Mouse (Mus musculus) MEL (cell line): ENCODE data around the gene Sost. TPM values are rescaled to one million over a fixed set of nuclear protein-coding genes. Genes with fewer than 3 reads are reported as not detected.
A peak's percentile ranks its signal among the peaks of the same experiment; 100 is the strongest.

Experiments
- DNase-seq: peaks from one replicate; pipeline ENCODE4 v3.0.0; 2011; ENCODE audit warnings: low read depth, low spot score
- H3K27ac ChIP-seq: 2 replicates; pipeline ENCODE4 v1.5.1; 2012; ENCODE audit warnings: low read depth, mild to moderate bottlenecking, control low read depth, low read length, moderate library complexity; ENCODE audit not compliant: control insufficient read depth
- H3K27me3 ChIP-seq, 2 experiments: fragments of 150-350 bp in 1 of 2; sonication (generic) in 1 of 2; 2 replicates each; pipeline ENCODE4 v1.6.1; 2012; ENCODE audit warnings: low read length in 2 of 2, mild to moderate bottlenecking in 2 of 2, improper control_type of control experiment in 1 of 2, moderate library complexity in 1 of 2; ENCODE audit not compliant: insufficient read depth in 2 of 2, control insufficient read depth in 1 of 2
- H3K36me3 ChIP-seq, 2 experiments: 2 replicates each; pipeline ENCODE4 v1.6.1; 2012 to 2014; ENCODE audit warnings: low read length in 2 of 2, improper control_type of control experiment in 1 of 2, inconsistent platforms in 1 of 2, mild to moderate bottlenecking in 1 of 2; ENCODE audit not compliant: insufficient read depth in 2 of 2, control insufficient read depth in 1 of 2
- H3K4me1 ChIP-seq, 2 experiments: fragments of 150-350 bp in 1 of 2; sonication (generic) in 1 of 2; 2 replicates each; pipeline ENCODE4 v1.6.1; 2012; ENCODE audit warnings: low read length in 2 of 2, improper control_type of control experiment in 1 of 2, mild to moderate bottlenecking in 1 of 2; ENCODE audit not compliant: insufficient read depth in 2 of 2, control insufficient read depth in 1 of 2
- H3K4me3 ChIP-seq, 2 experiments: fragments of 150-350 bp in 1 of 2; sonication (generic) in 1 of 2; 2 replicates each; pipeline ENCODE4 v1.5.1; 2012; ENCODE audit warnings: low read depth in 2 of 2, low read length in 2 of 2, mild to moderate bottlenecking in 2 of 2, moderate library complexity in 2 of 2, control low read depth in 1 of 2, improper control_type of control experiment in 1 of 2; ENCODE audit not compliant: control insufficient read depth in 1 of 2, insufficient read depth in 1 of 2
- H3K79me2 ChIP-seq: 2 replicates; pipeline ENCODE4 v1.6.1; 2012; ENCODE audit warnings: mild to moderate bottlenecking, low read length, moderate library complexity; ENCODE audit not compliant: control insufficient read depth, poor library complexity, insufficient read depth
- H3K9ac ChIP-seq: 2 replicates; pipeline ENCODE4 v1.6.1; 2012; ENCODE audit warnings: low read depth, mild to moderate bottlenecking, control low read depth, low read length, moderate library complexity; ENCODE audit not compliant: control insufficient read depth, poor library complexity, severe bottlenecking
- H3K9me3 ChIP-seq: fragments of 150-350 bp; sonication (generic); replicated peaks from 2 replicates; pipeline ENCODE4 v1.6.1; 2012; ENCODE audit warnings: mild to moderate bottlenecking, low read length, improper control_type of control experiment, moderate library complexity; ENCODE audit not compliant: insufficient read depth
- BHLHE40 ChIP-seq: IDR thresholded peaks from 2 replicates; pipeline ENCODE4 v1.6.1; 2012; ENCODE audit warnings: low read depth, mild to moderate bottlenecking, inconsistent platforms, low read length, improper control_type of control experiment, borderline replicate concordance
- CHD1 ChIP-seq: IDR thresholded peaks from 2 replicates; pipeline ENCODE4 v1.6.1; 2012; ENCODE audit warnings: low read depth, mild to moderate bottlenecking, inconsistent platforms, low read length, improper control_type of control experiment
- CTCF ChIP-seq, 3 experiments: IDR thresholded peaks in 2 of 3; conservative IDR thresholded peaks in 1 of 3; 2 replicates each; pipeline ENCODE4 v1.5.1; 2011 to 2012; ENCODE audit warnings: low read length in 3 of 3, low read depth in 2 of 3, mild to moderate bottlenecking in 2 of 3, improper control_type of control experiment in 1 of 3, inconsistent platforms in 1 of 3, mixed read lengths in 1 of 3, moderate library complexity in 1 of 3; ENCODE audit not compliant: control insufficient read depth in 1 of 3, insufficient read depth in 1 of 3, poor library complexity in 1 of 3, severe bottlenecking in 1 of 3
- E2F4 ChIP-seq: IDR thresholded peaks from 2 replicates; pipeline ENCODE4 v1.6.1; 2011; ENCODE audit warnings: low read depth, low read length, improper control_type of control experiment, borderline replicate concordance
- ETS1 ChIP-seq: IDR thresholded peaks from 2 replicates; pipeline ENCODE4 v1.6.1; 2012; ENCODE audit warnings: low read depth, mild to moderate bottlenecking, inconsistent platforms, low read length, improper control_type of control experiment, moderate library complexity
- GABPA ChIP-seq: IDR thresholded peaks from 2 replicates; pipeline ENCODE4 v1.6.1; 2012; ENCODE audit warnings: low read depth, mild to moderate bottlenecking, inconsistent platforms, low read length, improper control_type of control experiment, moderate library complexity
- GATA1 ChIP-seq: IDR thresholded peaks from 2 replicates; pipeline ENCODE4 v1.6.1; 2011; ENCODE audit warnings: low read depth, low read length, improper control_type of control experiment
- HCFC1 ChIP-seq: IDR thresholded peaks from 2 replicates; pipeline ENCODE4 v1.6.1; 2012; ENCODE audit warnings: low read depth, mild to moderate bottlenecking, inconsistent platforms, low read length, improper control_type of control experiment, moderate library complexity
- KAT2A ChIP-seq: conservative IDR thresholded peaks from 2 replicates; pipeline ENCODE4 v1.6.1; 2012; ENCODE audit warnings: low read depth, low read length, improper control_type of control experiment, inconsistent platforms
- MAFK ChIP-seq: IDR thresholded peaks from 2 replicates; pipeline ENCODE4 v1.6.1; 2011; ENCODE audit warnings: low read depth, mild to moderate bottlenecking, low read length, improper control_type of control experiment, borderline replicate concordance
- MAX ChIP-seq: IDR thresholded peaks from 2 replicates; pipeline ENCODE4 v1.6.1; 2011; ENCODE audit warnings: low read length, improper control_type of control experiment
- MAZ ChIP-seq: IDR thresholded peaks from 2 replicates; pipeline ENCODE4 v1.6.1; 2012; ENCODE audit warnings: low read depth, mild to moderate bottlenecking, inconsistent platforms, low read length, improper control_type of control experiment
- NELFE ChIP-seq: IDR thresholded peaks from 2 replicates; pipeline ENCODE4 v1.6.1; 2011; ENCODE audit warnings: low read depth, low read length, improper control_type of control experiment
- NRF1 ChIP-seq: IDR thresholded peaks from 2 replicates; pipeline ENCODE4 v1.6.1; 2014; ENCODE audit warnings: low read depth, mild to moderate bottlenecking, inconsistent platforms, low read length, improper control_type of control experiment, moderate library complexity; ENCODE audit not compliant: poor library complexity, insufficient read depth, severe bottlenecking
- POLR2A ChIP-seq, 2 experiments: IDR thresholded peaks; 2 replicates each; pipeline ENCODE4 v1.6.1; 2011 to 2012; ENCODE audit warnings: low read length in 2 of 2, mild to moderate bottlenecking in 2 of 2, control low read depth in 1 of 2, improper control_type of control experiment in 1 of 2, low read depth in 1 of 2, moderate library complexity in 1 of 2; ENCODE audit not compliant: control insufficient read depth in 1 of 2, insufficient read depth in 1 of 2, poor library complexity in 1 of 2
- RAD21 ChIP-seq: IDR thresholded peaks from 2 replicates; pipeline ENCODE4 v1.6.1; 2011; ENCODE audit warnings: mild to moderate bottlenecking, low read depth, low read length, improper control_type of control experiment
- SIN3A ChIP-seq: IDR thresholded peaks from 2 replicates; pipeline ENCODE4 v1.6.1; 2012; ENCODE audit warnings: low read length, improper control_type of control experiment, inconsistent platforms
- TAL1 ChIP-seq: IDR thresholded peaks from 2 replicates; pipeline ENCODE4 v1.6.1; 2012; ENCODE audit warnings: mild to moderate bottlenecking, inconsistent platforms, low read length, moderate library complexity, mixed read lengths
- TBP ChIP-seq: IDR thresholded peaks from 2 replicates; pipeline ENCODE4 v1.8.0; 2011; ENCODE audit warnings: low read depth, low read length, improper control_type of control experiment
- TCF12 ChIP-seq: IDR thresholded peaks from 2 replicates; pipeline ENCODE4 v1.6.1; 2014; ENCODE audit warnings: low read depth, mild to moderate bottlenecking, inconsistent platforms, low read length, improper control_type of control experiment, moderate library complexity
- UBTF ChIP-seq: IDR thresholded peaks from 2 replicates; pipeline ENCODE4 v1.6.1; 2012; ENCODE audit warnings: low read depth, mild to moderate bottlenecking, inconsistent platforms, low read length, improper control_type of control experiment, moderate library complexity, borderline replicate concordance; ENCODE audit not compliant: insufficient read depth
- USF1 ChIP-seq: IDR thresholded peaks from 2 replicates; pipeline ENCODE4 v1.6.1; 2014; ENCODE audit warnings: low read depth, mild to moderate bottlenecking, inconsistent platforms, low read length, improper control_type of control experiment, moderate library complexity
- USF2 ChIP-seq, 2 experiments: IDR thresholded peaks; 2 replicates each; pipeline ENCODE4 v1.6.1; 2011 to 2012; ENCODE audit warnings: improper control_type of control experiment in 2 of 2, low read length in 2 of 2, borderline replicate concordance in 1 of 2, inconsistent platforms in 1 of 2, low read depth in 1 of 2, mild to moderate bottlenecking in 1 of 2; ENCODE audit not compliant: insufficient read depth in 1 of 2
- ZC3H11A ChIP-seq: IDR thresholded peaks from 2 replicates; pipeline ENCODE4 v1.6.1; 2012; ENCODE audit warnings: low read depth, mild to moderate bottlenecking, inconsistent platforms, low read length, improper control_type of control experiment
- ZMIZ1 ChIP-seq: IDR thresholded peaks from 2 replicates; pipeline ENCODE4 v1.6.1; 2012; ENCODE audit warnings: low read depth, mild to moderate bottlenecking, inconsistent platforms, low read length, improper control_type of control experiment, moderate library complexity
- ZNF384 ChIP-seq: IDR thresholded peaks from 2 replicates; pipeline ENCODE4 v1.6.1; 2012; ENCODE audit warnings: low read depth, mild to moderate bottlenecking, inconsistent platforms, low read length, improper control_type of control experiment
- polyA plus RNA-seq, 2 experiments: library from polyadenylated mRNA; stranded (reverse) in 1 of 2; unstranded in 1 of 2; fragments of >175 nt in 1 of 2; fragments of >200 nt in 1 of 2; gene quantifications; 2 replicates each; pipeline versions ENCODE4 v1.2.1 to v1.2.4; 2012; ENCODE audit warnings: low replicate concordance in 2 of 2, low read depth in 1 of 2; ENCODE audit not compliant: insufficient read length in 2 of 2, insufficient read depth in 1 of 2, missing spikeins in 1 of 2
- total RNA-seq: library from RNA; depleted of rRNA; stranded (reverse); fragments of 300-350 nt; gene quantifications from 2 replicates; pipeline ENCODE4 v1.2.3, GENCODE M21; 2012

The Sost gene
- total and polyA plus RNA-seq, 3 experiments, result not detected

DNA sequence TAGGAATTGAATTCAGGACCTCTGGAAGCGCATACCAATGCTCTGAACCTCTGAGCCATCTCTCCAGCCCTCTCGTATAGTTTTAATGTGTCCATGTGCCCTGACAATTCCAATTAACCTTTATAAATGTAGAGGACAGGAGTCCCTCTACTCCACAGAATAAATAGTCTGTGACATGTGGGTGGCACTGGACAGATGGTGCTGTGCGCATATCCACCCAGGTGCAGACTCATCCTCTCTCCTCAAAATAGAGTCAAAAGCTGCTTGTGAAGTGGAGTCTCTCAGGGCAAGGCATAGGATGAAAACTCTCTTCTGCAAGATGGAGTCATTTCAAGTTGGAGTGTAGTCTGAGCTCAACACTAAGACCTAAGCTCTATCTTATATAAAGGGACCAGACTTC is 23.4 kb upstream of the Sost start:
- Histone ChIP-seq H3K4me3 (no peak overlapping the region), H3K27ac (no peak overlapping the region), H3K9me3 (no peaks in the 10 kb centered on the region), H3K4me1 (peaks cover 11 to 29% of the 10 kb centered on the region in 2 experiments), H3K9ac (no peak overlapping the region), H3K36me3 (peaks cover 0 to 29% of the 10 kb centered on the region in 2 experiments; a peak in 2 of 4 replicates), H3K79me2 (no peaks in the 10 kb centered on the region), H3K27me3 (no peaks in the 10 kb centered on the region)
- no peak for DNase-seq
- TF ChIP-seq USF2 (IDR thresholded peaks at IDR 0.05; ENCODE audit: borderline replicate concordance in 1 of 2, insufficient read depth in 1 of 2, low read depth in 1 of 2, low read length in 2 of 2), result no peak
- TF ChIP-seq KAT2A, result no peak
- TF ChIP-seq ZC3H11A, result no peak
- TF ChIP-seq ZNF384, result no peak
- TF ChIP-seq USF1, result no peak
- TF ChIP-seq BHLHE40, result no peak
- no peak for TF ChIP-seq UBTF
- no peak for TF ChIP-seq ETS1
- TF ChIP-seq POLR2A (IDR thresholded peaks at IDR 0.05; ENCODE audit: control insufficient read depth in 1 of 2, insufficient read depth in 1 of 2, low read depth in 1 of 2, low read length in 2 of 2, poor library complexity in 1 of 2), result no peak

DNA sequence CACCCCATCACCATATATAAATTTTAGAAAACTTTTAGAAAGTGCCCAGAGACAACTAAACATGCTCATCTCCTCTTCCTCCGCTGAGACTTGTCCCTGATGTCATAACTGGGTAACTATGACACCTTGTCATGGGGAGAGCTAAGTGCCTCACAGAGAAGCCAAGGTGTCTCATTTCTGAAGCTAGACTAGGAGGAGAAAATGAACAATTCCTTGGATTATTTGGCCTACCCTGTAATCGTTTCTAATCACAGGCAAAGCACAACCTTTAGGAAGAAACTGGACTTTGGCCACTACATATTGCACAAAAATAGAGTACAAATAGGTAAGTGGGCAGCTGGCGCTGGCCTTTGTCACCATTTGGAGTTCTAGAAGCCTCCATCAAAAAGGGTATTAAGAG is 20.1 kb upstream of the Sost start, which contains the start of gene Dusp3:
Dusp3 (minus strand) TSS at position 101 of the 400 bp plus-strand sequence.
- Histone ChIP-seq H3K4me3 (peak within 1 kb of the TSS; percentile 37 to 42), H3K9ac (peak within 1 kb of the TSS; percentile 30), H3K4me1 (peaks cover 3 to 21% of the 10 kb centered on the region in 2 experiments; a peak in 3 of 4 replicates), H3K27me3 (no peaks in the 10 kb centered on the region), H3K27ac (no peak within 1 kb of the TSS), H3K9me3 (no peaks in the 10 kb centered on the region), H3K79me2 (peaks cover 2% of the 10 kb centered on the region), H3K36me3 (peaks cover 0 to 12% of the 10 kb centered on the region in 2 experiments; a peak in 2 of 4 replicates)
- TF ChIP-seq CTCF (IDR thresholded peaks at IDR 0.05 in 2 of 3, conservative IDR thresholded peaks at IDR 0.05 in 1 of 3; ENCODE audit: control insufficient read depth in 1 of 3, insufficient read depth in 1 of 3, low read depth in 2 of 3, low read length in 3 of 3, poor library complexity in 1 of 3, severe bottlenecking in 1 of 3), result no peak
- TF ChIP-seq MAFK, result no peak
- TF ChIP-seq TAL1, result no peak
- no peak for TF ChIP-seq GABPA
- TF ChIP-seq NELFE, result no peak
- TF ChIP-seq MAZ, result no peak
- TF ChIP-seq MAX, result no peak
- TF ChIP-seq UBTF, result no peak
- no peak for TF ChIP-seq NRF1
- TF ChIP-seq CHD1, result no peak
- no peak for TF ChIP-seq TBP
- no peak for TF ChIP-seq E2F4
- TF ChIP-seq HCFC1, result no peak
- no peak for TF ChIP-seq RAD21
- TF ChIP-seq KAT2A, result no peak
- TF ChIP-seq GATA1, result no peak
- TF ChIP-seq ZMIZ1, result no peak
- TF ChIP-seq TCF12, result no peak
- no peak for TF ChIP-seq SIN3A
- no peak for DNase-seq
